Mouse (Mus musculus) A20 (cell line): ENCODE results near the gene Olfr658.

Experiments
- DNase-seq: peaks from one replicate; pipeline ENCODE4 v3.0.0-alpha.2; 2011; ENCODE audit warnings: low read depth, low spot score

Gene Olfr658

DNA sequence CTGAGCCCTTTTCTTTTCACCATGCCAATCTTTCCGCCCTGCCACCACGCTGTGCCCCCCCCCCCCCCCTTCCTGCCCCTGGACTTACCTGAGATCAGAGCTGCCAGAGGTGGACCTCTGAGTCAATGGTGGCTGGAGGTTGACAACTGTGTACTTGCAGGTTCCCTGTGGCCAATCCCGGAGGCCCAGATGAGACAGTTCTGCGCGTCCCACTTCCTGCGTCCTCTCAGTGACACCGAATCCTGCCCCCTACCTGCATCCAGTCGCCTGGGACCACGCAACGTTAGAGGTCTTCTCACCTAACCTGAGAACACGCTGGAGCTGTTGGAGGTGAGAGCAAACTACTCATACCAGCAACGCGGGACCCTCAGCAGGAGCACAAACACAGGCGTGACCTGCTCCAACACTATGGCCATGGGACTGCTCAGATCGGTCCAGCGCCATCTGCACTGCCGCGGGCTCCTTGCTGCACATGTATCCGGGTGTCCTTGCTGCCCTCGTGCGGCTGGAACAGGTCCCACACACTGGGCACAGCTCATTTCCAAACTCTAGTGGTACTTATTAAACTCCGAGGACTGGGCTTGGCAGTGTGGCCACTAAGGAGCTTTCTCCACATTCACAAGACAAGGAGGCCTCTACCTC, at the start of gene Olfr658:
TSS of gene Olfr658 (minus strand) at position 465 of the 642 bp plus-strand sequence.
- DNase-seq: no peak

DNA sequence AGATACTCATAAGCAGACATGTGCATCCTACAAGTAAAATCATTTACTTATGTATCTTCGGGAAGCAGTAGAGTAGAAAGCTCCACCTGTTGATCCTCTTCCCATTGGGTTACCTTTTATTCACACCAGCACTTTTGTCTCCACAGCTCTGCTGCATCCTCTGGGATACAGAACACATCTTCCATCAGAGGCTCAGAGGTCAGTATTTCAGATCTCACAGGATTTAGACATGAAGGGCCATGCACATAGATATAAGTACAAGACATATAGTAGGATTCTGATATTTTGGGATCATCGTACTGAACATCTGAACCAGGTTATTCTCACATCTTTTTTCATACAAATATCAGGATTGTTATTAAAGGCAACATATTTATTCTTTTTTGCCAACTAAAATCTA, 39.1 kb upstream of the Olfr658 start, which contains the start of gene Olfr661:
TSS of gene Olfr661 (plus strand) at position 301 of the 400 bp plus-strand sequence.
- no peak for DNase-seq

GRCm38 (mm10) chr7:104666453-104666852, 19.3 kb upstream of the Olfr658 start, which contains the start of gene Olfr659:
TSS of gene Olfr659 (plus strand) at chr7:104666753.
- DNase-seq: no peak

GRCm38 (mm10) chr7:104624494-104624893, 22.6 kb downstream of the Olfr658 start, which contains the start of gene Olfr657:
TSS of gene Olfr657 (plus strand) at chr7:104624794.
- no peak for DNase-seq

DNA sequence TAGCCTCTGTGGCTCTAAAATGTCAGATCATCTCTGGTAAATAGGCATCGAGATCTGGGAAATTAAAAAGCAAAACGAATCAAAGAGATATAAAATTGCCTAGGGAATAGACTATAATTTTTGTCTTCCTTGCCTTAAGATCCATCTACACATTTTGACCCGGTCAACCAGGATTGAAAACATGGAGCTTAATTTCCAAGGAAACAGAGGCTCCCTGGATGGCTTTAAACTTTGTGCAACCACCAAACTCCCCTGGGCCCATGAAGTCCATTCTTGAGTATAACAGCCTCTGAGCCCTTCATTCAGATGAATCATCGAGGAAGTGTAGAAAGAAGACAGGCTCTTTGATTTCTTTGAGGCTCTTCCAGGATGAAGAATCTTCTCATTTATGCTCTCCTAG, 33.5 kb downstream of the Olfr658 start, which contains the start of gene Olfr656:
TSS of gene Olfr656 (plus strand) at position 301 of the 400 bp plus-strand sequence.
- DNase-seq: no peak

DNA sequence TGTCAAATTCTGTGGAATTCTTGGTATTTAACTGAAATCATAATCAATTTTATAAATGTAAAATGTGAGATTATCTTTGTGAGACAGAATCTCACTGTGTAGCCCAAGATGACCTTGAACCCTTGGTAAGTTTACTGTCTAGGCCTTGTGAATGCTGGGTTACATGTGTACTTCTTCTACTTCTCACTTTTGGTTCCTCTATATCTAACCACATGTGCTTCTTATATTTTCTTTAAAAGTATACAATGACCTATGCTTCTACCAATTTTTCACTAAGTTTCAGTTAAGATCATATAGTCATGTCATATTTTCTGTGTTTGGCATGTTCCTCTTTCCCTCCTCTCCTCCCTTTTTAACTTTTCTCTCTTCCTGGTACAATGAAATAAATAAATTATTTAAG, 42.4 kb downstream of the Olfr658 start:
- DNase-seq: no peak

DNA sequence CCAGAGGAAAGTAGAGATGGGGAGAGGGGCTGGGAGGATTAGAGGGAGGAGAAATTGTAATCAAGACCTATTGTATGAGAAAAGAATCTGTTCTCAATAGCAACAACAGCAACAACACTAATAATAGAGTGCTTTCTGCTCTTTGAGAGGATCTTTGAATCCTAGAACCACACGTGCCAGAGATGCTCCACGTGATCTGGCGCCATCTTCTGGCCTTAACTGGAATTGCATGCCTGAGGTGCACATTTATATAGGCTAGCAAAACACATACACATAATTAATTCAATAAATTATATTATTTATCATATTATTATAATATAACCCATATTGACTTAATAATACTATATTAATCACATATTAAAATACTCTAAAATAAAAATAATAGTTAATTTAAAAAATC, 43.9 kb downstream of the Olfr658 start:
- peak; percentile 53 for DNase-seq

DNA sequence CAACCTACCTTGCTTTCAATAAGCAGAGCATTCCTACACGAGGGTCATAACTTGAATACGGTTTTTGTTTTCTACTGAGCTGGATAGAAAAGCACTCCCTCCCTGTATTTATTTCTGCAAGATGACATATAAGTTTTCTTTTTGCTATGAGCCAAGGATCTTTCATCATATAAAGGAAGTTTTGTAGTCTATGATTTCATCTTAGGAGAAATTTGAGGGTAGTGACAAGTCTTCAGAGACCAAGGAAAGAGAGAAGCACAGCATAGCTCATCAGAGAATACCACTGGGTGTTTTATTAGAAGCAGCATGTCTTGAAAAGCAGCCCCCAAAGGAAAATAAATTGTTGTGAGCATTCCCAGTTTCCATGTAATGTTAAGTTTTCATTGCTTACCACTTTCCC, 45.4 kb downstream of the Olfr658 start, which contains the start of gene Olfr655:
TSS of gene Olfr655 (minus strand) at position 101 of the 400 bp plus-strand sequence.
- no peak for DNase-seq
